Mouse (Mus musculus) lung, postnatal 14 days (tissue): ENCODE results near the gene Tbata.

Source experiments
- DNase-seq: peaks from one replicate; pipeline ENCODE4 v3.0.0; 2021

The Tbata gene

GRCm38 (mm10) chr10:61171654-61172053, at the start of gene Tbata:
Gene Tbata, plus strand, starts transcription at chr10:61171954.
- DNase-seq: no peak

GRCm38 (mm10) chr10:61123276-61123913, 48.4 kb upstream of the Tbata start:
- DNase-seq: no peak

GRCm38 (mm10) chr10:61124462-61124861, 47.3 kb upstream of the Tbata start:
- no peak for DNase-seq

GRCm38 (mm10) chr10:61128701-61129365, 42.9 kb upstream of the Tbata start:
- DNase-seq: no peak

GRCm38 (mm10) chr10:61130959-61131358, 40.8 kb upstream of the Tbata start:
- DNase-seq: no peak

- DNase-seq: no peak
Measured at GRCm38 (mm10) chr10:61134041-61134440, 37.7 kb upstream of the Tbata start.

GRCm38 (mm10) chr10:61135226-61135839, 36.4 kb upstream of the Tbata start:
- DNase-seq: no peak

- no peak for DNase-seq
Measured at GRCm38 (mm10) chr10:61137567-61137966, 34.2 kb upstream of the Tbata start.

- DNase-seq: no peak
Measured at GRCm38 (mm10) chr10:61143343-61143742, 28.4 kb upstream of the Tbata start.

GRCm38 (mm10) chr10:61145766-61146118, 26.0 kb upstream of the Tbata start:
- no peak for DNase-seq

- DNase-seq: peak; percentile 49
Measured at GRCm38 (mm10) chr10:61146119-61146806, 25.5 kb upstream of the Tbata start.

GRCm38 (mm10) chr10:61146807-61147156, 25.0 kb upstream of the Tbata start:
- DNase-seq: peak; percentile 24

- peak; percentile 92 for DNase-seq
Measured at GRCm38 (mm10) chr10:61147157-61148040, 24.4 kb upstream of the Tbata start, which contains the start of gene Sgpl1. Gene Sgpl1, minus strand, starts transcription at chr10:61147703.

- no peak for DNase-seq
Measured at GRCm38 (mm10) chr10:61149476-61149875, 22.3 kb upstream of the Tbata start.

- no peak for DNase-seq
Measured at GRCm38 (mm10) chr10:61150616-61151015, 21.1 kb upstream of the Tbata start.

GRCm38 (mm10) chr10:61152131-61152530, 19.6 kb upstream of the Tbata start:
- no peak for DNase-seq

- DNase-seq: no peak
Measured at GRCm38 (mm10) chr10:61155611-61156010, 16.1 kb upstream of the Tbata start.

GRCm38 (mm10) chr10:61156453-61156852, 15.3 kb upstream of the Tbata start:
- no peak for DNase-seq

- no peak for DNase-seq
Measured at GRCm38 (mm10) chr10:61158594-61158993, 13.2 kb upstream of the Tbata start.

GRCm38 (mm10) chr10:61160089-61160488, 11.7 kb upstream of the Tbata start:
- no peak for DNase-seq

- DNase-seq: no peak
Measured at GRCm38 (mm10) chr10:61160671-61161070, 11.1 kb upstream of the Tbata start.

GRCm38 (mm10) chr10:61162366-61162765, 9.4 kb upstream of the Tbata start:
- no peak for DNase-seq
